Mouse (Mus musculus): ENCODE measurements around the gene Mapk10.
"Not testable (repeated sequence)": the region's sequence is repeated elsewhere in the genome, so short reads cannot be mapped to it uniquely, and the experiment has no call there.

Gene Mapk10

GRCm38 (mm10) chr5:102964396-102964795 lies 246.7 kb downstream of the Mapk10 start:
- in situ Hi-C loops (cut with MseI, MboI) = no loop called here

GRCm38 (mm10) chr5:102953414-102953813 lies 257.7 kb downstream of the Mapk10 start:
- in situ Hi-C loops (cut with MseI, MboI) = no loop called here

GRCm38 (mm10) chr5:102952918-102953317 lies 258.2 kb downstream of the Mapk10 start:
- in situ Hi-C loops (cut with MseI, MboI) = no loop called here

GRCm38 (mm10) chr5:102947061-102947711 lies 263.9 kb downstream of the Mapk10 start:
- in situ Hi-C loops (cut with MseI, MboI) = no loop called here

- in situ Hi-C loops (cut with MseI, MboI) = no loop called here
Observed at GRCm38 (mm10) chr5:102946625-102947024, 264.5 kb downstream of the Mapk10 start.

- in situ Hi-C loops (cut with MseI, MboI) = not testable (repeated sequence)
Observed at GRCm38 (mm10) chr5:102943864-102944630, 267.1 kb downstream of the Mapk10 start.

- in situ Hi-C loops (cut with MseI, MboI) = no loop called here
Observed at GRCm38 (mm10) chr5:102930161-102930560, 281.0 kb downstream of the Mapk10 start.

- in situ Hi-C loops (cut with MseI, MboI) = no loop called here
Observed at GRCm38 (mm10) chr5:102926786-102927185, 284.3 kb downstream of the Mapk10 start.

- in situ Hi-C loops (cut with MseI, MboI) = no loop called here
Observed at GRCm38 (mm10) chr5:102920199-102920598, 290.9 kb downstream of the Mapk10 start.

GRCm38 (mm10) chr5:102905441-102906211 lies 305.5 kb downstream of the Mapk10 start:
- in situ Hi-C loops (cut with MseI, MboI) = no loop called here

GRCm38 (mm10) chr5:102904066-102904465 lies 307.1 kb downstream of the Mapk10 start:
- in situ Hi-C loops (cut with MseI, MboI) = no loop called here

- in situ Hi-C loops (cut with MseI, MboI) = no loop called here
Observed at GRCm38 (mm10) chr5:102903487-102903886, 307.6 kb downstream of the Mapk10 start.

- in situ Hi-C loops (cut with MseI, MboI) = no loop called here
Observed at GRCm38 (mm10) chr5:102901176-102901575, 310.0 kb downstream of the Mapk10 start.

- in situ Hi-C loops (cut with MseI, MboI) = no loop called here
Observed at GRCm38 (mm10) chr5:102899680-102900215, 311.4 kb downstream of the Mapk10 start.

- in situ Hi-C loops (cut with MseI, MboI) = no loop called here
Observed at GRCm38 (mm10) chr5:102898301-102898700, 312.8 kb downstream of the Mapk10 start.

GRCm38 (mm10) chr5:102892226-102892625 lies 318.9 kb downstream of the Mapk10 start:
- in situ Hi-C loops (cut with MseI, MboI) = no loop called here

- in situ Hi-C loops (cut with MseI, MboI) = no loop called here
Observed at GRCm38 (mm10) chr5:102889163-102889488, 322.0 kb downstream of the Mapk10 start.

GRCm38 (mm10) chr5:102888482-102889162 lies 322.5 kb downstream of the Mapk10 start:
- in situ Hi-C loops (cut with MseI, MboI) = no loop called here

- in situ Hi-C loops (cut with MseI, MboI) = loop anchor here in 1 of 2 experiments (10.0 kb wide), 1 partner anchor 171 kb away; no protein-coding TSS in a partner anchor
Observed at GRCm38 (mm10) chr5:102875628-102876027, 335.5 kb downstream of the Mapk10 start.

- in situ Hi-C loops (cut with MseI, MboI) = loop anchor here in 1 of 2 experiments (10.0 kb wide), 1 partner anchor 170 kb away; no protein-coding TSS in a partner anchor
Observed at GRCm38 (mm10) chr5:102874605-102875298, 336.4 kb downstream of the Mapk10 start.

GRCm38 (mm10) chr5:102872996-102873395 lies 338.1 kb downstream of the Mapk10 start:
- in situ Hi-C loops (cut with MseI, MboI) = loop anchor here in 1 of 2 experiments (10.0 kb wide), 1 partner anchor 168 kb away; no protein-coding TSS in a partner anchor

Measured in mouse trophoblast stem cell (cell line).